Mouse (Mus musculus): ENCODE results near the gene Gsta2. TPM values are rescaled to one million over a fixed set of nuclear protein-coding genes. Genes with fewer than 3 reads are reported as not detected.
"Not testable (repeated sequence)": the region's sequence is repeated elsewhere in the genome, so short reads cannot be mapped to it uniquely, and the experiment has no call there.

Gsta2 gene
- total RNA-seq, 2 experiments from 2014 or later: not detected

DNA sequence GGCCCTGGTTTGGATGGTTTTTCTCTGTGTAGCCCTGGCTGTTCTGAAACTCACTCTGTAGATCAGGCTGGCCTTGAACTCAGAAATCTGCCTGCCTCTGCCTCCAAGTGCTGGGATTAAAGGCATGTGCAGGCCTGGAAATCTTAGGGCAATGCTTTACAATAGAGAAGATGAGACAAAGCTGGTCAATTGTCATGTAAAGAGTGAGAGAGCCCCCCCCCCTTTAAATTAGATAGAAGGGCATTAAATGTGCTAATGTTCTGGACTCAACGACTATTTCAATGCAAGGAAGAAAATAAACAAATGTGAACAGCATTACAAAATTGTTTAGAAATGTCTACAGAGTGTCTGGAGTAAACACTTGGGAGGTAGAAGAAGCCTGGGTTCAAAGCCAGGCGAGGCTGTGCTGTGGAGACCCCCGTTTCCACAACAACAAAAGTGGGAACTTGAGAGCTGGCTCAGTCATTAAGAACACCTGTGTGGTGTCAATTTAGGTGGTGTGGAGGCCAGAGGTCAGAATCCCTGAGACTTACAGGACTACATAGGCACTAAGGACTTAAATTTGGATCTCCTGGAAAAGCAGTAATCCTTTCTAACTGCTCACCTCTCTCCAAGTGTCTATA is 13.2 kb upstream of the Gsta2 start:
- intact Hi-C loops (cut with DNase I; ENCODE audit: low total_unique reads): no loop called here
- no peak for DNase-seq

GRCm38 (mm10) chr9:78367959-78368358 is 12.4 kb upstream of the Gsta2 start, which contains the start of gene Dppa5a:
Gene Dppa5a, minus strand, starts transcription at chr9:78368177.
- not testable (repeated sequence) for DNase-seq

GRCm38 (mm10) chr9:78365850-78366544 is 10.4 kb upstream of the Gsta2 start:
- DNase-seq: no peak
- intact Hi-C loops (cut with DNase I; ENCODE audit: low total_unique reads): no loop called here

More at GRCm38 (mm10) chr9:78367959-78368358, 12.4 kb upstream of the Gsta2 start, which contains the start of gene Dppa5a:
- intact Hi-C loops (cut with DNase I; ENCODE audit: low total_unique reads): not testable (repeated sequence)

DNA sequence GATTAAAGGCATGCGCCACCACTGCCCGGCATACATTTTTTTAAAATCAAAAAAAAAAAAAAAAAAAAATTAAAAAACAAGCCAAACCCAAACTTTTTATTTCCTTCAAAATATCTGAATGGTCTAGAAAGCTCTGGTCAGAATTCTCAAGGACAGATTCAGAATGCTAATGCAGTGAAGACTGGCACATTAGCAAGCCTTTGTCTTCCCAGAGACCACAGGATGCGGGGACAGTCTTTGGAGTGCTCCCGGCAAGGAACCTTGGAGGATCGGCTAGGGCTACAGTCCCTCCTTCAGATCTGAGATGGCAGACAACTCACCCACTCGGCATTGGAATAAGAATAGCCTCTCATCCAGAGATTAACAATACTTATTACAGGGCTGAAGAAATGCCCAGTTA is 9.1 kb upstream of the Gsta2 start:
- no peak for DNase-seq
- intact Hi-C loops (cut with DNase I; ENCODE audit: low total_unique reads): no loop called here

GRCm38 (mm10) chr9:78363374-78363773 is 7.8 kb upstream of the Gsta2 start:
- intact Hi-C loops (cut with DNase I; ENCODE audit: low total_unique reads): no loop called here
- no peak for DNase-seq

GRCm38 (mm10) chr9:78360484-78360872 is 4.9 kb upstream of the Gsta2 start:
- no peak for DNase-seq
- intact Hi-C loops (cut with DNase I; ENCODE audit: low total_unique reads): no loop called here

DNA sequence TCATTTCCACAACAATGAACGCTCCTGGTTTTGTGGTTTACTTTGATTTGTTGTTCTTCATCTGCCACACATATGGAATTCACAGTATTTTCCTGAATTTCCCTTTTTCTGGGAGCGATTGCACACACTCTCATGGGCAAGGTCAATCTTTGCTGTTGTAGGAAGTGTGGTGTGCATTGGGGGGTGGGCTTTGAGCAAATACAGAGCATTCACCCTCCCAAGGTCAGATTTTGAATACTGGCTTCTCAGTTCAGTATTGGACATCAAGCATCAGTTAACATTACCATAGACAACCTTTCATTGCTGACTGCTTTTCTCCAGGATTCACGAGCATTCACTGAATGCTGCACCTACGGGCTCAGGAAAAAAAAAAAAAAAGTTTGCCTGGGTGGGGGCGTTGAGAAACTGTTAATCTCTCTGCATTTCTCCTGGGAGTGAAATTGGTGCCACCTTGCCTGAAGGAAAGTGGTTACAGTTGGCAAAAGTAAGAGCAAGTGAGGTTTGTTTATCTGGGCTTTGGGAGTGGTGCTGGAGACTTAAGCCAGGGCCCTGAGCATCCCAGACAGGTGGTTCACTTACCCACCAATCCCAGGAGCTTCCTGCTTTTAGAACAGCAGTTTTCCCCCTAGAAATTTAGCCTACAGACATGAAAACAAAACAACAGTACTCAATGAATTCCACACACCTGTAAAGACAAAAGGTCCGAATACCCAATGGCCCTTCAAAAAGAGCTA is 4.3 kb upstream of the Gsta2 start:
- intact Hi-C loops (cut with DNase I; ENCODE audit: low total_unique reads): no loop called here
- DNase-seq: no peak

DNA sequence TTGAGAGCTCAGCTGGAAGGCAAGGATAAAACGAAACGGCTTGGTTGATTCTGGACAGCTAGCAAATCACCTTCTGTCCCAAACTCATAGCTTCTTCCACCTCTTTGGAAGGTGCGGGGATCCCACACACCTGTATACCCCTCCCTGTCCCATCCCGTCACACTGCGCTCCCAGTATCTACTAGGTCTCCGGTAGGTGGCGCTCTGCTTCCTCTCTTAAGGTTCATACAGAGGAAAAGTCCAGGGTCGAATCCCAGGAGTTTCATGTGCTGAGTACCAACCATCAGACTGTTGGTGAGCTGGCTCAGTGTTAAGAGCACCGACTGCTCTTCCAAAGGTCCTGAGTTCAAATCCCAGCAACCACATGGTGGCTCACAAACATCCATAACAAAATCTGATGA is 2.5 kb upstream of the Gsta2 start:
- peak; percentile 58 for DNase-seq
- intact Hi-C loops (cut with DNase I; ENCODE audit: low total_unique reads): no loop called here

- DNase-seq: no peak
- intact Hi-C loops (cut with DNase I; ENCODE audit: low total_unique reads): no loop called here
These were observed 666 bp downstream of the Gsta2 start for GRCm38 (mm10) chr9:78354665-78355578.

GRCm38 (mm10) chr9:78351504-78352220 is 3.9 kb downstream of the Gsta2 start:
- DNase-seq: no peak
- intact Hi-C loops (cut with DNase I; ENCODE audit: low total_unique reads): no loop called here

GRCm38 (mm10) chr9:78350007-78350406 is 5.6 kb downstream of the Gsta2 start:
- intact Hi-C loops (cut with DNase I; ENCODE audit: low total_unique reads): not testable (repeated sequence)

GRCm38 (mm10) chr9:78349141-78349540 is 6.4 kb downstream of the Gsta2 start:
- intact Hi-C loops (cut with DNase I; ENCODE audit: low total_unique reads); DNase-seq: not testable (repeated sequence)

More at GRCm38 (mm10) chr9:78350007-78350406, 5.6 kb downstream of the Gsta2 start:
- not testable (repeated sequence) for DNase-seq

- DNase-seq; intact Hi-C loops (cut with DNase I; ENCODE audit: low total_unique reads): not testable (repeated sequence)
These were observed 7.2 kb downstream of the Gsta2 start for GRCm38 (mm10) chr9:78348206-78349004.

GRCm38 (mm10) chr9:78347004-78347403 is 8.6 kb downstream of the Gsta2 start:
- intact Hi-C loops (cut with DNase I; ENCODE audit: low total_unique reads): no loop called here
- DNase-seq: no peak

DNA sequence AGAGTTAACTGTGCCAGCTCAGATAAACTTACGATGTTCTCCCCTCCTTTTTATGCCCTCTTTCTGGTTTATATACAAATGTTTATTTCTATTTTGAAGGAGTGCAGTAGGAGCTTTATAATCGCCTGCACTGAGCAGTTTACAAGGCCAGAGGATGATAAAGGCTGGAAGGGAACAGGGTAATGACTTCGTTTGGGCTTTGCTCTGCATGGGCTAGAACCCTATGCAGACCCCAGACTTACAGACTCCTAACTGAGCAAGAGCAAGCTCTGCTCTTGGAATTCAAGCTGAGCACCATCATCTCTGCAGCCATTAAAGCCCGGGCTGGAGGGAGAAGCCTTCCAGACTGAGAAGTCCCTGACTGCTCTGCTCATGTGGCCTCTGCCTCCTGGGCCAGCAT is 10.4 kb downstream of the Gsta2 start:
- intact Hi-C loops (cut with DNase I; ENCODE audit: low total_unique reads); DNase-seq: not testable (repeated sequence)

GRCm38 (mm10) chr9:78343055-78343454 is 12.5 kb downstream of the Gsta2 start:
- DNase-seq; intact Hi-C loops (cut with DNase I; ENCODE audit: low total_unique reads): not testable (repeated sequence)

GRCm38 (mm10) chr9:78342494-78342893 is 13.1 kb downstream of the Gsta2 start:
- DNase-seq; intact Hi-C loops (cut with DNase I; ENCODE audit: low total_unique reads): not testable (repeated sequence)

DNA sequence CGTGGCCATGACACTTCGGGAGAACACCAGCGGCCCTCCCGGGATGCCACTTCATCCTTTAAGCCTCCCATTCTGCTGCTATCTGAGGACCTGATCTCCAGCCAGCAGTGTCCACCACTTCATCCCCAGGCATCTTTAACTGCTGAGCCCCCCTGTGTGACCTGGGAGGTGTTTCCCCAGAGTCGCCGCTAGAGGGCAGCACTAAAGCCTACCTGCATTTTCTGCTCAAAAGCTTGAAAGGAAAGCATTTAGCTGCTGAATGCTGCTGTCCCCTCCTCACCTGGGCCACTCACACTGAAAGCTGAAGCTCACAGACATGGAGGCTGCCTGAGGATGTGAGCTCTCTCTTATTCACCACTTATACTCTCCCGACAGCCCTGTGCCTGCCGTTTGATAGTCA is 15.3 kb downstream of the Gsta2 start:
- intact Hi-C loops (cut with DNase I; ENCODE audit: low total_unique reads): not testable (repeated sequence)
- peak; percentile 17 for DNase-seq
